Mouse (Mus musculus) spleen, adult 2 months (tissue): ENCODE measurements around the gene Trim56.

Experiments
- CTCF ChIP-seq: fragments of 200-500 bp; IDR thresholded peaks from 2 replicates; pipeline ENCODE4 v1.5.1; 2011; ENCODE audit warnings: mild to moderate bottlenecking, inconsistent platforms; ENCODE audit not compliant: insufficient read depth, insufficient read length, insufficient replicate concordance; ENCODE audit errors: extremely low read depth
- POLR2A ChIP-seq: fragments of 200-500 bp; IDR thresholded peaks from 2 replicates; pipeline ENCODE4 v1.6.1; 2011; ENCODE audit warnings: low read depth, low read length, inconsistent platforms

GRCm38 (mm10) chr5:137138977-137139376, 23.0 kb upstream of the Trim56 start:
- TF ChIP-seq POLR2A, result no peak
- no peak for TF ChIP-seq CTCF
